Mouse (Mus musculus): ENCODE results near the gene Usp31.

DNA sequence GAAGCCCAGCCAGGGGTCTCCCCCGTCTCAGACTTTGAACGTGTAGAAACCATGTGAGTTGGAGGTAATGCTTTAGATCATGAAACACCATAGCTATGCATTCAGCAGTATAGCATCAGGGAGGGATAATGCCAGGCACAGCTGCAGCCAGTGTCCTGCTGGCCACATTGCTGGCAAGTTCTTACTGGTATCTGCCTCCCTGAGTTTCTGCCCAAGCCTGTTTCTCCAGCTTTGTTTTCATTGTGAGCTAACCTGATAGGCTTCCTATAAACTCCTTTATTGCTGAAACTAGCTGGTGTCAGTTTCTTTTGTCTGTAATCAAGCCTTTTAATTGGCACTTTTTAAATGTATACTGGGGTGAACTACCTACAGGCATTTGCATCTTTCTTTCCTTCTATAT is 4.1 kb upstream of the Usp31 start:
- TF ChIP-seq POLR2A (IDR thresholded peaks at IDR 0.05; ENCODE audit: borderline replicate concordance, extremely low read depth, low read depth, low read length) (no peak), CTCF (IDR thresholded peaks at IDR 0.05; ENCODE audit: insufficient read depth, low read length) (no peak)
